Mouse (Mus musculus): ENCODE measurements around the gene Dedd. TPM values are rescaled to one million over a fixed set of nuclear protein-coding genes. Genes with fewer than 3 reads are reported as not detected.

Gene Dedd
- polyA plus RNA-seq, 1 experiment from 2014 or later = 55.5 TPM

DNA sequence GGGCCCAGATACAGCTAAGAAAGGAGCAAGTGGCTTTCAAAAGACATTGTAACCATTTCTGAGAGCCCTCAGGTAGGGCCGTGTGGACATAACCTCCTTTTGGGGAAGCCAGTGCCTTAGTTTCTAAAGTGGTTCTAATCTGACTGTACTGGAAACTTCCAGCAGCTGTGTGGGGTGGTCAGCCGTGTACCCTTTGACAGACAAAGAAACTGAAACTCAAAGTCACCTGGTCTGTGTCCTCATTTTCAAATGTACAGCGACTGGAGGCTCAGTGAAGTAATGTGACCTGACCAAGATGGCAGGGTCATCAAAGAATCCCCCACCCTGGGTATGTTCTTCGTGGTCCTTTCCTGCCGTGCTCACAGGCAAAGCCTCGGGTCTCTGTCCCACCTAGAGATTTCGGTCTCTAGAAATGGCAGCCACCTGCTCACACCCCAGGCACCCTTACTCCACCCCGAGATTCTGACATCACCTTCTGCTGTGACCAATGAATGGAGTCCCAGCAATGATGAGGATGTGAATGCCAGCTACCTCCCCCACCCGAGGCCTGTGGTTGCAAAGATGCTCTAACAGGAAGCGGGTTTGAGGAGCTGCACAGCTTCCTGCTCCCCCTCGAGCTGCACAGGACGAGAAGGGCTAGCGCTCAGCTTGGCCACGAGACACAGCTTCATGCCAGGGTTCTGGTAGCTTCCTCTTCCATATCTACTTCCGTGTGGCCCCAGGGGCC is 59.6 kb downstream of the Dedd start, which contains the start of gene Arhgap30:
Gene Arhgap30 (plus strand): TSS at position 579 of the 727 bp plus-strand sequence.
- WGBS = 83% methylated on average over 15 of the region's 15 CpGs
- no peak for ATAC-seq
- Histone ChIP-seq H3K4me2 (ENCODE audit: low read length) (no peak within 1 kb of the TSS), H3K4me3 (replicated peaks; ENCODE audit: low read length) (no peak within 1 kb of the TSS), H3K9ac (replicated peaks; ENCODE audit: low read depth, low read length) (no peak within 1 kb of the TSS), H3K27me3 (replicated peaks; ENCODE audit: control insufficient read depth, insufficient read depth, low read length) (no peaks in the 10 kb centered on the region), H3K27ac (ENCODE audit: low read length) (no peak within 1 kb of the TSS), H3K4me1 (replicated peaks; ENCODE audit: control insufficient read depth, insufficient read depth, low read length) (no peaks in the 10 kb centered on the region), H3K9me3 (ENCODE audit: control insufficient read depth, low read length) (no peaks in the 10 kb centered on the region), H3K36me3 (ENCODE audit: control insufficient read depth, insufficient read depth) (no peaks in the 10 kb centered on the region)

DNA sequence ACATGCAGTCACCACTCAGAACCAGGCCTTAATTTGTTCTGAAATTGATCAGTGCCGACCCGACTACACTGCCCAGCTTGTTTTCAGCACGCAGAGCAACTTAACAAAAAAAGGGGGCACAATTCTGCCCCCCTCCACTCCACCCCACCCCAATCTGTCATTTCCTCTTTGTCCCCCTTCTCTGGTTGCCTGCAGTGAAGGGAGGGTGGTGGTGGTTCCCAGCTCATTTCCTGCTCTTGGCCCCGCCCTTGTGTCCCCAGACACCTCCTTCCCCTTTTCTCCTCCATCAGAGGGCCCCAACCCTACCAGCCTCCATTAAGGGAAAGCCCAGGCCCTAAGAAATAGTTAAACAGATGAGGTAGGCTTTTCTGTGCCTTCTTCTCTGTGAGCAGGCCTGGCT is 61.2 kb downstream of the Dedd start:
- Histone ChIP-seq H3K9ac (replicated peaks; ENCODE audit: low read depth, low read length) (no peak overlapping the region), H3K4me1 (replicated peaks; ENCODE audit: control insufficient read depth, insufficient read depth, low read length) (no peaks in the 10 kb centered on the region), H3K27ac (ENCODE audit: low read length) (no peak overlapping the region), H3K4me3 (replicated peaks; ENCODE audit: low read length) (no peak overlapping the region), H3K4me2 (ENCODE audit: low read length) (no peak overlapping the region), H3K36me3 (ENCODE audit: control insufficient read depth, insufficient read depth) (no peaks in the 10 kb centered on the region), H3K27me3 (replicated peaks; ENCODE audit: control insufficient read depth, insufficient read depth, low read length) (0 out of 2 replicates have a peak, but pooled peaks cover 2% of the 10 kb centered on the region), H3K9me3 (ENCODE audit: control insufficient read depth, low read length) (no peaks in the 10 kb centered on the region)
- no peak for ATAC-seq
- WGBS = 82% methylated on average over 4 of the region's 4 CpGs

Other genes starting within 250 kb of the Dedd start
- 5.3 and 6.4 TPM in 2 replicates for gene Cfap126, start 215.2 kb upstream of the Dedd start, polyA plus RNA-seq (2015; fragmentation: Nextera tagmentation; extraction: Ambion mirVana)
- gene Sdhc, start 178.5 kb upstream of the Dedd start, polyA plus RNA-seq (2015; fragmentation: Nextera tagmentation; extraction: Ambion mirVana) = 206 and 226 TPM in 2 replicates
- gene Mpz, start 178.4 kb upstream of the Dedd start, polyA plus RNA-seq (2015; fragmentation: Nextera tagmentation; extraction: Ambion mirVana) = not detected in 2 replicates
- gene Pcp4l1, start 132.9 kb upstream of the Dedd start, polyA plus RNA-seq (2015; fragmentation: Nextera tagmentation; extraction: Ambion mirVana) = 7.1 and 7.9 TPM in 2 replicates
- 0.29 and 0.48 TPM in 2 replicates for gene Nr1i3, start 115.2 kb upstream of the Dedd start, polyA plus RNA-seq (2015; fragmentation: Nextera tagmentation; extraction: Ambion mirVana)
- gene Tomm40l, start 106.6 kb upstream of the Dedd start, polyA plus RNA-seq (2015; fragmentation: Nextera tagmentation; extraction: Ambion mirVana) = 47.7 and 54.8 TPM in 2 replicates
- 1.4 and 2.3 TPM in 2 replicates for gene Apoa2, start 104.1 kb upstream of the Dedd start, polyA plus RNA-seq (2015; fragmentation: Nextera tagmentation; extraction: Ambion mirVana)
- 15.7 and 17.6 TPM in 2 replicates for gene Fcer1g, start 94.8 kb upstream of the Dedd start, polyA plus RNA-seq (2015; fragmentation: Nextera tagmentation; extraction: Ambion mirVana)
- 7.2 and 7.6 TPM in 2 replicates for gene Adamts4, start 78.7 kb upstream of the Dedd start, polyA plus RNA-seq (2015; fragmentation: Nextera tagmentation; extraction: Ambion mirVana)
- gene Ndufs2, start 77.8 kb upstream of the Dedd start, polyA plus RNA-seq (2015; fragmentation: Nextera tagmentation; extraction: Ambion mirVana) = 212 and 232 TPM in 2 replicates
- 111 and 114 TPM in 2 replicates for gene B4galt3, start 58.8 kb upstream of the Dedd start, polyA plus RNA-seq (2015; fragmentation: Nextera tagmentation; extraction: Ambion mirVana)
- 47.6 and 49.2 TPM in 2 replicates for gene Ppox, start 48.0 kb upstream of the Dedd start, polyA plus RNA-seq (2015; fragmentation: Nextera tagmentation; extraction: Ambion mirVana)
- 126 and 130 TPM in 2 replicates for gene Usp21, start 41.2 kb upstream of the Dedd start, polyA plus RNA-seq (2015; fragmentation: Nextera tagmentation; extraction: Ambion mirVana)
- gene Ufc1, start 34.1 kb upstream of the Dedd start, polyA plus RNA-seq (2015; fragmentation: Nextera tagmentation; extraction: Ambion mirVana) = 93.5 and 102 TPM in 2 replicates
- 55.7 and 62.7 TPM in 2 replicates for gene Nit1, start 16.5 kb downstream of the Dedd start, polyA plus RNA-seq (2015; fragmentation: Nextera tagmentation; extraction: Ambion mirVana)
- 118 and 156 TPM in 2 replicates for gene Pfdn2, start 16.5 kb downstream of the Dedd start, polyA plus RNA-seq (2015; fragmentation: Nextera tagmentation; extraction: Ambion mirVana)
- gene Klhdc9, start 31.7 kb downstream of the Dedd start, polyA plus RNA-seq (2015; fragmentation: Nextera tagmentation; extraction: Ambion mirVana) = 2.7 and 3.1 TPM in 2 replicates
- 0.67 and 1.1 TPM in 2 replicates for gene Nectin4, start 41.0 kb downstream of the Dedd start, polyA plus RNA-seq (2015; fragmentation: Nextera tagmentation; extraction: Ambion mirVana)
- gene Arhgap30, start 59.8 kb downstream of the Dedd start, polyA plus RNA-seq (2015; fragmentation: Nextera tagmentation; extraction: Ambion mirVana) = 0.48 and 0.81 TPM in 2 replicates
- 207 and 226 TPM in 2 replicates for gene Usf1, start 82.2 kb downstream of the Dedd start, polyA plus RNA-seq (2015; fragmentation: Nextera tagmentation; extraction: Ambion mirVana)
- 10.1 and 11.4 TPM in 2 replicates for gene Tstd1, start 89.7 kb downstream of the Dedd start, polyA plus RNA-seq (2015; fragmentation: Nextera tagmentation; extraction: Ambion mirVana)
- 7.8 and 10.2 TPM in 2 replicates for gene F11r, start 108.4 kb downstream of the Dedd start, polyA plus RNA-seq (2015; fragmentation: Nextera tagmentation; extraction: Ambion mirVana)
- gene Alyref2, start 174.3 kb downstream of the Dedd start, polyA plus RNA-seq (2015; fragmentation: Nextera tagmentation; extraction: Ambion mirVana) = 32.6 and 33.2 TPM in 2 replicates
- not detected in 2 replicates for gene Itln1, start 206.1 kb downstream of the Dedd start, polyA plus RNA-seq (2015; fragmentation: Nextera tagmentation; extraction: Ambion mirVana)
- not detected in 2 replicates for gene Cd244a, start 230.0 kb downstream of the Dedd start, polyA plus RNA-seq (2015; fragmentation: Nextera tagmentation; extraction: Ambion mirVana)

Measured in forebrain, embryonic 16.5 days (tissue).